Mouse (Mus musculus) kidney, embryonic 14.5 days (tissue): ENCODE data around the gene Dctn3. TPM values are rescaled to one million over a fixed set of nuclear protein-coding genes. Genes with fewer than 3 reads are reported as not detected.
A peak's percentile ranks its signal among the peaks of the same experiment; 100 is the strongest.
"Not testable (repeated sequence)": the region's sequence is repeated elsewhere in the genome, so short reads cannot be mapped to it uniquely, and the experiment has no call there.

Experiments used
- ATAC-seq: fragments of 200-750 bp; cut with Nextera tagmentation; 2 replicates; pipeline ENCODE4 v1.8.0; 2017; ENCODE audit warnings: moderate number of reproducible peaks, mild to moderate bottlenecking, moderate TSS enrichment, moderate library complexity; ENCODE audit not compliant: low FRiP score, low TSS enrichment
- H3K27ac ChIP-seq: fragments of 300-500 bp; sonication (generic); 2 replicates; pipeline ENCODE4 v1.5.1; 2014; ENCODE audit warnings: low read depth, mild to moderate bottlenecking, low read length, moderate library complexity, mixed read lengths
- H3K27me3 ChIP-seq: fragments of 300-500 bp; sonication (generic); 2 replicates; pipeline ENCODE4 v1.6.1; 2014; ENCODE audit warnings: mild to moderate bottlenecking, low read length; ENCODE audit not compliant: control insufficient read depth, insufficient read depth
- H3K36me3 ChIP-seq: fragments of 300-500 bp; sonication (generic); 2 replicates; pipeline ENCODE4 v1.6.1; 2014; ENCODE audit warnings: low read length, mixed read lengths; ENCODE audit not compliant: control insufficient read depth, insufficient read depth
- H3K4me1 ChIP-seq: fragments of 300-500 bp; sonication (generic); 2 replicates; pipeline ENCODE4 v1.6.1; 2014; ENCODE audit warnings: low read length, mixed read lengths; ENCODE audit not compliant: control insufficient read depth, insufficient read depth
- H3K4me2 ChIP-seq: fragments of 300-500 bp; sonication (generic); replicated peaks from 2 replicates; pipeline ENCODE4 v1.6.1; 2014; ENCODE audit warnings: low read depth, mild to moderate bottlenecking, low read length
- H3K4me3 ChIP-seq: fragments of 300-500 bp; sonication (generic); 2 replicates; pipeline ENCODE4 v1.5.1; 2014; ENCODE audit warnings: mild to moderate bottlenecking, low read length
- H3K9ac ChIP-seq: fragments of 300-500 bp; sonication (generic); 2 replicates; pipeline ENCODE4 v1.6.1; 2014; ENCODE audit warnings: low read depth, mild to moderate bottlenecking, low read length, moderate library complexity
- H3K9me3 ChIP-seq: fragments of 300-500 bp; sonication (generic); 2 replicates; pipeline ENCODE4 v1.6.1; 2016; ENCODE audit warnings: low read length; ENCODE audit not compliant: control insufficient read depth
- WGBS: fragments of 180-500 bp; shearing (Covaris S2); extraction: QIAGEN DNeasy Blood & Tissue Kit; methylation state at CpG from one replicate; pipeline ENCODE4 v1.1.7; 2014; 5-methylcytosine and 5-hydroxymethylcytosine counted together
- polyA plus RNA-seq: library from polyadenylated mRNA; unstranded; fragments of >200 nt; fragmentation: Nextera tagmentation; extraction: Ambion mirVana; gene quantifications from 2 replicates; pipeline ENCODE4 v1.2.1, GENCODE M21; 2014

The Dctn3 gene
- polyA plus RNA-seq, result 107 and 114 TPM in 2 replicates

DNA sequence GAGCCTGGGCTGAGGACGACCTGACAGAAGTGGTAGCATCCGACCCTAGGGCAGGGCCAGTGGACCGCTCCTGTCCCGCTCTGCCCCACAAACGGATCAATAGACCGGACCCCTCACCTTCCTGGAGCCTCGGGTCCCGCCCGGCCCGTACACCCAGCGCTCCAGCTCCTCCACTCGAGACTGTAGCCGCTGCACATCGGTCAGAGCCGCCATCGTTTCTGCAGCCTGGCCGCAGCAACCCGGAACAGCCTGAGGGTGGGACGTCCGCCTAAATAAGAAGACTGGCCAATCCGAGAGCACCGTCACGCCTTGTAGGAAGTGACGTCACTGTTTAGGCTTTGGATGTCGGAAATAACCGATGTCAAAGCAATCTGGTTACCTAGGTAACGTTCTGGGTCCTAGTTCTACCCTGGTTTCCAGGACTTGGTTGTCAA, at the start of gene Dctn3:
Dctn3 (minus strand) TSS at position 253 of the 434 bp plus-strand sequence.
- Histone ChIP-seq H3K36me3 (peaks cover 20% of the 10 kb centered on the region), H3K27ac (no peak within 1 kb of the TSS), H3K4me1 (peaks cover 11% of the 10 kb centered on the region), H3K4me2 (peak within 1 kb of the TSS; percentile 39), H3K9ac (peak within 1 kb of the TSS; percentile 71), H3K27me3 (peaks cover 44% of the 10 kb centered on the region), H3K4me3 (peak within 1 kb of the TSS; percentile 68), H3K9me3 (no peaks in the 10 kb centered on the region)
- peak; percentile 95 for ATAC-seq
- WGBS, result under 1% methylated on average over 27 of the region's 27 CpGs

DNA sequence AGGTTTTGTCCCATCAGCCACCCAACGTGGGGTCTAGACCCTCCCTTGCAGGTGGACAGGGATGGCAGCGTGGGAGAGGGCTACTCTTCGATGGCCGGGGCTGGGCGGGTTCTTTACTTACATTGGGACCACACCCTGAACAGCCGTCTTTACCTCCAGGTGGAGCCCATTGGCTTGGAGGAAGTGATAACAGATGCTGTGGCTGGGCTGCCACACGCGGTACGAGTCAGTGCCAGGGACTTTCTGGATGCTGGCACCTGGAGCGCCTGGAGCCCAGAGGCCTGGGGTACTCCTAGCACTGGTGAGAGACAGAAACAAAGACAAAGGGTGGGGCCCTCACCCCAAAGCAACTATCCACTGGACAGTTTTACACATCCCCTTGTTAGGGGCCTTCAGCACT, 44.3 kb upstream of the Dctn3 start:
- H3K27me3 ChIP-seq, H3K27ac ChIP-seq, H3K4me1 ChIP-seq, H3K9me3 ChIP-seq, H3K4me3 ChIP-seq, ATAC-seq, H3K9ac ChIP-seq, H3K36me3 ChIP-seq, H3K4me2 ChIP-seq: not testable (repeated sequence)
- 83% methylated on average over 10 of the region's 10 CpGs for WGBS

DNA sequence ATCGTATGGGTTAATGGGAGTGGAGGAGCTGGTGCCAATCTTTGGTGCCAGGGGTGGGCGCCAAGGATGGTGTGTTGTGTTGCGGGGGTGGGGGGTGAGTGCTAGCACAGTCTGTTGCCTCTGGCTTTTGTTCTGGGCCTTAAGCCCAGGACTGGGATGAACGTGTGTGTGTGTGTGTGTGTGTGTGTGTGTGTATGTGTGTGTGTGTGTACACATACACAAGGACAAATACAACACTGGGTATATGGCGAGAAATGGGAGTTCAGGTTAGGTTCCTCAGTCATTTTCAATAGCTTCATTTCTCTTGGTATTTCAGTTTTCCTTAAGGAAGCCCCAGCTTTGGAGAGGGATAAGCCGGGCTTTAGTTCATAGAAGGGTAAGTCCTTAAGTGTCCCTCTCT, 40.2 kb upstream of the Dctn3 start:
- 85% methylated on average over 3 of the region's 6 CpGs for WGBS
- H3K4me3 ChIP-seq, H3K27me3 ChIP-seq, H3K27ac ChIP-seq, ATAC-seq, H3K4me2 ChIP-seq, H3K36me3 ChIP-seq, H3K9ac ChIP-seq, H3K9me3 ChIP-seq: not testable (repeated sequence)
- peaks cover 28% of the 10 kb centered on the region for H3K4me1 ChIP-seq

DNA sequence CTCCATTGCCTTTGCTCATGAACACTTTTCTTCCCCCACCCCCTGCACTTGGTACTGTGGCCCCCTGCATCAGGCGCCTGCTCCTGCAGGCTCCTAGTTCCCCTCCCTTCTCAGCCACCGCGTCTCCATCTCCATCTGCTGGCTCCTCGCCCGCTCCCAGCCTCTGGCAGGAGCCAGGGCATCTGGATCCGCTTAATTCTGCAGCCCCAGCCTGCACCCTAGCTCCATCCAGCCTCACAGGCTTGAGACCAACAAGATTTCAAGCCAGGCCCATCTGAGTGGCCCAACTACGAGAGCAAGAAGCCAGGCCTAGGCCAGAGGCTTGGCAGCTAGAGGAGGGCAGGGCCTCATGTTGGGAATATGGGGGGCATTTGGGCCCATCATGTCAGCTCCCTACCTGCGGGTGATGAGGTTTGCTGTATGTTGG, 39.7 kb upstream of the Dctn3 start:
- WGBS, result 31% methylated on average over 8 of the region's 8 CpGs

DNA sequence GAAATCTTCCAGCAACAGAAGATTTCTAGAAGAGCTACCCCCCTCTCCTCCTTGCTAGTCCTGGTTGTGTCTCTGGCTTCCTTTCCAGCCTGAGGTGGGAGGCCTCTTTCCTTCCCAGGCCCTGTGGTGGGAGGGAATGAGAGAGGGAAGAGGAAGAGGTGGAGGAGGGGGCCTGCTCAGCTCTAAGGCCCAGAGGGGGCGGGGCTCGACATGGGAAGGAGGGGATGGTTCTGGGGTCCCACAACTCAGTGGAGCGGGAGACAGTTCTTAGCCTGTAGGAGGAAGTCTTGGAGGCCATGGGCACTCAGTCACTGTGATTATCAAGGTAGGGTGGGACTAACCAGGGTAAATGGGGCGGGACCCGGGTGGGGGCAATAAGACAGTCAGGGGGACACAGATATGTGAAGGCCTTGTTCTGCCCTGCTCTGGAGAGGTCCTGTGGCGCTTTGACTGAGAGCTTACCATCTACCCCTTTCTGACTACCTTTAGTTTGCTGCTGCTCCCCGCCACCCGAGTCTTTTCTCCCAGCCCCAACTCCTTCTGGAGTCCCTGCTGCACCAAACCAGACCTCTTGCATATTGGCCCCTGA, 39.2 kb upstream of the Dctn3 start:
- Histone ChIP-seq H3K4me3 (peak overlapping the region; percentile 41), H3K9me3 (no peaks in the 10 kb centered on the region), H3K9ac (peak overlapping the region; percentile 58; the same call in 1 of the 2 replicates), H3K4me1 (peaks cover 28% of the 10 kb centered on the region), H3K4me2 (peak overlapping the region; percentile 58), H3K36me3 (peaks cover 9% of the 10 kb centered on the region; the same call in 1 of the 2 replicates), H3K27ac (peak overlapping the region; percentile 87), H3K27me3 (no peaks in the 10 kb centered on the region)
- peak; percentile 82 for ATAC-seq
- WGBS, result 16% methylated on average over 8 of the region's 8 CpGs

More for the DNA sequence above, 39.7 kb upstream of the Dctn3 start:
- H3K4me2 ChIP-seq, result peak overlapping the region; percentile 58
- peak overlapping the region; percentile 58; the same call in 1 of the 2 replicates for H3K9ac ChIP-seq
- not testable (repeated sequence) for H3K36me3 ChIP-seq, ATAC-seq, H3K27me3 ChIP-seq, H3K9me3 ChIP-seq
- peaks cover 28% of the 10 kb centered on the region for H3K4me1 ChIP-seq
- H3K27ac ChIP-seq, result peak overlapping the region; percentile 87
- H3K4me3 ChIP-seq, result peak overlapping the region; percentile 41

DNA sequence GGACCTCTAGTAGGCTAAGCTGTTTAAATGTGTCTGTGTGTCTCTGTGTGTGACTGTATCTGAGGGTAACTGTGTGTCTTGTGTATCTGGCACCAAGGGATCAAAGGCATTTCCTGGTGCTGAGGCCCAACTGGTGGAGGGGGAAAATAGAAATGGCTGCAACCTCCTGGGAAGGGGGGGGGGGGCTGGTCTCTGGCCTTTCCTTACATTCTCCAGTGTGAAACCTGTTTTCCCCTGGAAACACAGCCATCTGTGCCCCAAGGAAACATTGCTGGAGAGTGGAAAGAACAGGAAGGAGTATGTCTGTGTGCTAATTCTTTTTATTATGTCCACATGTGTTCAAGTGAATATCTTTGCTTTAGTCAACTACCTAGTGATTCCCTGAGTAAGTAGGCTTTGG, 38.7 kb upstream of the Dctn3 start:
- H3K27ac ChIP-seq, result peak overlapping the region; percentile 87
- peaks cover 28% of the 10 kb centered on the region for H3K4me1 ChIP-seq
- no peaks in the 10 kb centered on the region for H3K9me3 ChIP-seq
- peak overlapping the region; percentile 58; the same call in 1 of the 2 replicates for H3K9ac ChIP-seq
- no peaks in the 10 kb centered on the region for H3K27me3 ChIP-seq
- peak overlapping the region; percentile 58 for H3K4me2 ChIP-seq
- peaks cover 11% of the 10 kb centered on the region; the same call in 1 of the 2 replicates for H3K36me3 ChIP-seq
- ATAC-seq, result no peak
- H3K4me3 ChIP-seq, result peak overlapping the region; percentile 41; the same call in 1 of the 2 replicates

DNA sequence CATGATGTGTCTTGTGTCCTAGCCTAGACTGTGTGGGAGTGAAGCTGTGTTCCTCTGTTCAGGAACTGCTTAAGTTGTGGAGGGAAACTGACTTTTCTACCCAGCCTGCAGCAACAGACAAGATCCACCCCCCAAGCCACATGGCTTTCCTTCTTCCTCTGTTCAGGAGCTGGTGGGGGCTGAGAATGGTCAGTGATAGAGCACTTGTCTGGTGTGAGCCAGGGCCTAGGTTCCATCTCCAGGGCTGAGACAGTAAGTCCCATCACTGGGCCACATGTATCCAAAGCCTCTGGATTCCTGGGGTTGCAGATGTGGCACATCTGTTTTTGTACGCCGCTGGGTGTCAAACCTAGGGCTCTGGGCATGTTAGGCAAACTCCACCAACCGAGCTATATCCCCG, 37.9 kb upstream of the Dctn3 start:
- no peak for ATAC-seq
- peaks cover 11% of the 10 kb centered on the region; the same call in 1 of the 2 replicates for H3K36me3 ChIP-seq
- peak overlapping the region; percentile 58 for H3K4me2 ChIP-seq
- WGBS, result 62% methylated on average over 4 of the region's 4 CpGs
- H3K4me3 ChIP-seq, result peak overlapping the region; percentile 41
- no peaks in the 10 kb centered on the region for H3K9me3 ChIP-seq
- no peaks in the 10 kb centered on the region for H3K27me3 ChIP-seq
- H3K4me1 ChIP-seq, result peaks cover 28% of the 10 kb centered on the region
- H3K9ac ChIP-seq, result peak overlapping the region; percentile 58
- peak overlapping the region; percentile 87; the same call in 1 of the 2 replicates for H3K27ac ChIP-seq

DNA sequence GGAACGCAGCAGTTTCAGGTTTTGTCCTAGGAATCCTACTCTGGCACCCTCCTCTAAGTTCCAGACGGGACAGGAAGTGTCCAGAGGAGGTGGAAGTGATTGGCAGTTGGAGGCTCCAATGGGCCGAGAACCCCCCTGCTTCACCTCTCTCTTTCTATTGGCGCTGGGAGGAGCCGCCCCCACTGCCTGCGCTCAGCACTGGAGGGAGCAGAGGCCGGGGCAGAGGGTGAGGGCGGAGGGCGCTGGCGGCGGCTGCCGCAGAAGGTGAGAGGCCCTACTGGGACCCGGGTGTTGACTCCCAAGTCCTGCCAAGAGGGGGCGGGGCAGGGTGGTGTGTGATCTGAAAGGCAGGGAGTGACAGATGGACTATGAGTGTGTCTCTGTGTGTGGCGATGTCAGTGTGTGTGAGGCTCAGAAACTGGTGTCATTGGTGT, 37.3 kb upstream of the Dctn3 start:
- peak; percentile 89 for ATAC-seq
- peaks cover 28% of the 10 kb centered on the region for H3K4me1 ChIP-seq
- peak overlapping the region; percentile 87; the same call in 1 of the 2 replicates for H3K27ac ChIP-seq
- H3K4me2 ChIP-seq, result peak overlapping the region; percentile 58
- H3K27me3 ChIP-seq, result no peaks in the 10 kb centered on the region
- H3K9me3 ChIP-seq, result no peaks in the 10 kb centered on the region
- under 1% methylated on average over 15 of the region's 15 CpGs for WGBS
- peaks cover 7% of the 10 kb centered on the region; the same call in 1 of the 2 replicates for H3K36me3 ChIP-seq
- peak overlapping the region; percentile 58 for H3K9ac ChIP-seq
- peak overlapping the region; percentile 41 for H3K4me3 ChIP-seq

DNA sequence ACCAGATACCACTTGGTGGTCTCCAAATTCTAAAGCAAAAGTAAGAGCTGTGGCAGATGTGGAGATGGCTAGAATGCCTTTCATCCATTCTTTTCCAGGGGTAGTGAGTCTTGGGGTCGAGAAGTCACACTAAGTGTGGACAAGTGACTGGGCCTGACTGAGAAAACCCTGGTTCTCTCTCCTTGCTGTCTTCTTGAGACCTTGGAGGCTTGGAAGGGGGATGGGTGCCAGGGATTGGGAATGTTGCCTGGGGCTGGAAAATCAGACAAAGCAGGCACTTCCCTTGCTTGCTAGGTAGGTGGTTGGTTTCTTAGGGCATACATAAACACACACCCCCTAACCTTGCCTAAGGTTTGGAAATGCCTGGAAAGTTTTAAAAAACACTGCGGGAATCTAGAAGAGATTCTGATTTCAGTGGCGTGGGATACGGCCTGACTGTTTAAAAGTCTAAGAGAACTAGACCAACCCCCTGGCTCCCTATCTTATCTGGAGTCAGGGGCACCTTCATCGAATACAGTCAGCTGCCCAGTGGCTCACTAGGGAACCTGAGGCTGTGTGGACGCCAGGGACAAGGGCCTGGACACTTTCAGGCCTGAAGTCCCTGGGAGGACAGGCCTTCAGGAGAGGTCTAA, 36.8 kb upstream of the Dctn3 start:
- Histone ChIP-seq H3K27me3 (no peaks in the 10 kb centered on the region), H3K4me1 (peaks cover 28% of the 10 kb centered on the region), H3K4me2 (peak overlapping the region; percentile 58), H3K27ac (peak overlapping the region; percentile 68; the same call in 1 of the 2 replicates), H3K9me3 (no peaks in the 10 kb centered on the region), H3K9ac (peak overlapping the region; percentile 58), H3K4me3 (peak overlapping the region; percentile 41), H3K36me3 (peaks cover 7% of the 10 kb centered on the region; the same call in 1 of the 2 replicates)
- no peak for ATAC-seq
- WGBS, result 40% methylated on average over 6 of the region's 6 CpGs
